Mouse (Mus musculus): ENCODE data around the gene Tmem106c. TPM values are rescaled to one million over a fixed set of nuclear protein-coding genes. Genes with fewer than 3 reads are reported as not detected.

The Tmem106c gene
- total RNA-seq, 2 experiments from 2014 or later: 16.6 to 20.9 TPM

- peak; percentile 67 to 78 for DNase-seq
- intact Hi-C loops (cut with DNase I): loop anchor here (1.0 to 5.0 kb wide), 3 partner anchors 48 to 235 kb away; no protein-coding TSS in a partner anchor
Observed at GRCm38 (mm10) chr15:97952137-97952888, 11.7 kb upstream of the Tmem106c start.

GRCm38 (mm10) chr15:97952889-97953189, 11.2 kb upstream of the Tmem106c start:
- DNase-seq: no peak
- intact Hi-C loops (cut with DNase I): loop anchor here (1.0 to 5.0 kb wide), 4 partner anchors 49 to 236 kb away; no protein-coding TSS in a partner anchor

GRCm38 (mm10) chr15:97954671-97955070, 9.3 kb upstream of the Tmem106c start:
- intact Hi-C loops (cut with DNase I): loop anchor here (5.0 kb wide), 2 partner anchors 167 to 237 kb away; no protein-coding TSS in a partner anchor

GRCm38 (mm10) chr15:97955286-97955685, 8.7 kb upstream of the Tmem106c start:
- DNase-seq: no peak
- intact Hi-C loops (cut with DNase I): no loop called here

More at GRCm38 (mm10) chr15:97954671-97955070, 9.3 kb upstream of the Tmem106c start:
- no peak for DNase-seq

- intact Hi-C loops (cut with DNase I): no loop called here
- no peak for DNase-seq
Observed at GRCm38 (mm10) chr15:97955742-97956141, 8.3 kb upstream of the Tmem106c start.

GRCm38 (mm10) chr15:97956416-97956815, 7.6 kb upstream of the Tmem106c start:
- DNase-seq: no peak
- intact Hi-C loops (cut with DNase I): no loop called here

- intact Hi-C loops (cut with DNase I): no loop called here
- no peak for DNase-seq
Observed at GRCm38 (mm10) chr15:97963329-97963988, 541 bp upstream of the Tmem106c start.

GRCm38 (mm10) chr15:97964836-97965187, 812 bp downstream of the Tmem106c start:
- peak in 1 of 2 experiments; percentile 18 for DNase-seq
- intact Hi-C loops (cut with DNase I): loop anchor here (5.0 kb wide), 1 partner anchor 192 kb away; no protein-coding TSS in a partner anchor

GRCm38 (mm10) chr15:97965311-97966045, 1.5 kb downstream of the Tmem106c start:
- intact Hi-C loops (cut with DNase I): loop anchor here (5.0 kb wide), 1 partner anchor 192 kb away; no protein-coding TSS in a partner anchor
- DNase-seq: no peak

GRCm38 (mm10) chr15:97970299-97970698, 6.3 kb downstream of the Tmem106c start:
- DNase-seq: peak in 1 of 2 experiments; percentile 32
- intact Hi-C loops (cut with DNase I): no loop called here

- intact Hi-C loops (cut with DNase I): no loop called here
- DNase-seq: no peak
Observed at GRCm38 (mm10) chr15:97972580-97972979, 8.6 kb downstream of the Tmem106c start.

GRCm38 (mm10) chr15:97973248-97974005, 9.4 kb downstream of the Tmem106c start:
- DNase-seq: no peak
- intact Hi-C loops (cut with DNase I): no loop called here

GRCm38 (mm10) chr15:97981560-97981959, 17.6 kb downstream of the Tmem106c start:
- no peak for DNase-seq
- intact Hi-C loops (cut with DNase I): no loop called here

GRCm38 (mm10) chr15:97989544-97989943, 25.5 kb downstream of the Tmem106c start:
- intact Hi-C loops (cut with DNase I): no loop called here
- DNase-seq: no peak

- intact Hi-C loops (cut with DNase I): no loop called here
- DNase-seq: no peak
Observed at GRCm38 (mm10) chr15:97990124-97990523, 26.1 kb downstream of the Tmem106c start.

- intact Hi-C loops (cut with DNase I): no loop called here
- no peak for DNase-seq
Observed at GRCm38 (mm10) chr15:97990721-97991120, 26.7 kb downstream of the Tmem106c start.

GRCm38 (mm10) chr15:97991285-97991895, 27.4 kb downstream of the Tmem106c start:
- intact Hi-C loops (cut with DNase I): no loop called here

GRCm38 (mm10) chr15:97992027-97992711, 28.2 kb downstream of the Tmem106c start:
- intact Hi-C loops (cut with DNase I): no loop called here
- no peak for DNase-seq

More at GRCm38 (mm10) chr15:97991285-97991895, 27.4 kb downstream of the Tmem106c start:
- no peak for DNase-seq

GRCm38 (mm10) chr15:97992712-97993286, 28.8 kb downstream of the Tmem106c start:
- intact Hi-C loops (cut with DNase I): no loop called here
- DNase-seq: peak; percentile 86 to 88
